Mouse (Mus musculus) liver, embryonic 12.5 days (tissue): ENCODE measurements around the gene Pim1. TPM values are rescaled to one million over a fixed set of nuclear protein-coding genes. Genes with fewer than 3 reads are reported as not detected.
"Not testable (repeated sequence)": the region's sequence is repeated elsewhere in the genome, so short reads cannot be mapped to it uniquely, and the experiment has no call there.

ENCODE experiments used
- ATAC-seq: fragments of 200-750 bp; cut with Nextera tagmentation; 2 replicates; pipeline ENCODE4 v1.8.0; 2017; ENCODE audit warnings: moderate number of reproducible peaks, mild to moderate bottlenecking, moderate library complexity
- H3K27ac ChIP-seq: fragments of 300-500 bp; sonication (generic); 2 replicates; pipeline ENCODE4 v1.5.1; 2016; ENCODE audit warnings: mild to moderate bottlenecking
- H3K27me3 ChIP-seq: fragments of 300-500 bp; sonication (generic); replicated peaks from 2 replicates; pipeline ENCODE4 v1.6.1; 2016; ENCODE audit warnings: mild to moderate bottlenecking, moderate library complexity
- H3K36me3 ChIP-seq: fragments of 300-500 bp; sonication (generic); 2 replicates; pipeline ENCODE4 v1.6.1; 2016; ENCODE audit warnings: mild to moderate bottlenecking, moderate library complexity
- H3K4me1 ChIP-seq: fragments of 300-500 bp; sonication (generic); 2 replicates; pipeline ENCODE4 v1.6.1; 2016
- H3K4me2 ChIP-seq: fragments of 300-500 bp; sonication (generic); 2 replicates; pipeline ENCODE4 v1.6.1; 2016; ENCODE audit warnings: mild to moderate bottlenecking, moderate library complexity
- H3K4me3 ChIP-seq: fragments of 300-500 bp; sonication (generic); 2 replicates; pipeline ENCODE4 v1.5.1; 2016; ENCODE audit warnings: mild to moderate bottlenecking, moderate library complexity
- H3K9ac ChIP-seq: fragments of 300-500 bp; sonication (generic); 2 replicates; pipeline ENCODE4 v1.6.1; 2016; ENCODE audit warnings: mild to moderate bottlenecking, moderate library complexity
- H3K9me3 ChIP-seq: fragments of 300-500 bp; sonication (generic); replicated peaks from 2 replicates; pipeline ENCODE4 v1.6.1; 2016; ENCODE audit warnings: mild to moderate bottlenecking, moderate library complexity
- WGBS: fragments of 180-500 bp; shearing (Covaris S2); methylation state at CpG from one replicate; pipeline ENCODE4 v1.1.7; 2016; ENCODE audit not compliant: insufficient replicate concordance; 5-methylcytosine and 5-hydroxymethylcytosine counted together
- polyA plus RNA-seq: library from polyadenylated mRNA; unstranded; fragments of >200 nt; fragmentation: Nextera tagmentation; extraction: Ambion mirVana; gene quantifications from 2 replicates; pipeline ENCODE4 v1.2.1, GENCODE M21; 2016

Gene Pim1
- polyA plus RNA-seq, 1 experiment from 2014 or later: 112 TPM

GRCm38 (mm10) chr17:29510691-29511090, 20.1 kb downstream of the Pim1 start:
- no peaks in the 10 kb centered on the region for H3K27me3 ChIP-seq
- no peak for ATAC-seq
- H3K4me2 ChIP-seq: no peak overlapping the region
- WGBS: 45% methylated on average over 8 of the region's 8 CpGs
- no peaks in the 10 kb centered on the region for H3K9me3 ChIP-seq
- peaks cover 86% of the 10 kb centered on the region for H3K4me1 ChIP-seq
- H3K36me3 ChIP-seq: no peaks in the 10 kb centered on the region
- H3K4me3 ChIP-seq: no peak overlapping the region
- H3K27ac ChIP-seq: peak overlapping the region; percentile 90
- H3K9ac ChIP-seq: peak overlapping the region; percentile 64

- no peak overlapping the region for H3K4me3 ChIP-seq
- H3K27ac ChIP-seq: peak overlapping the region; percentile 90
- ATAC-seq: peak; percentile 85
- H3K9ac ChIP-seq: peak overlapping the region; percentile 36
- H3K36me3 ChIP-seq: no peaks in the 10 kb centered on the region
- H3K9me3 ChIP-seq: no peaks in the 10 kb centered on the region
- peaks cover 65% of the 10 kb centered on the region for H3K4me1 ChIP-seq
- H3K27me3 ChIP-seq: no peaks in the 10 kb centered on the region
- H3K4me2 ChIP-seq: peak overlapping the region; percentile 29
- 27% methylated on average over 13 of the region's 13 CpGs for WGBS
Observed at GRCm38 (mm10) chr17:29513044-29513730, 22.6 kb downstream of the Pim1 start.

- H3K4me1 ChIP-seq: peaks cover 53% of the 10 kb centered on the region
- H3K4me3 ChIP-seq: no peak overlapping the region
- WGBS: 3% methylated on average over 11 of the region's 11 CpGs
- no peaks in the 10 kb centered on the region for H3K9me3 ChIP-seq
- H3K27ac ChIP-seq: peak overlapping the region; percentile 90
- no peak for ATAC-seq
- peak overlapping the region; percentile 4; the same call in 1 of the 2 replicates for H3K9ac ChIP-seq
- no peak overlapping the region for H3K4me2 ChIP-seq
- no peaks in the 10 kb centered on the region for H3K27me3 ChIP-seq
- no peaks in the 10 kb centered on the region for H3K36me3 ChIP-seq
Observed at GRCm38 (mm10) chr17:29514435-29514834, 23.9 kb downstream of the Pim1 start.

- not testable (repeated sequence) for H3K36me3 ChIP-seq, ATAC-seq, H3K4me2 ChIP-seq, H3K27me3 ChIP-seq, H3K9me3 ChIP-seq, H3K27ac ChIP-seq, H3K9ac ChIP-seq, H3K4me3 ChIP-seq
- peaks cover 10% of the 10 kb centered on the region for H3K4me1 ChIP-seq
- 65% methylated on average over 5 of the region's 5 CpGs for WGBS
Observed at GRCm38 (mm10) chr17:29518665-29519064, 28.1 kb downstream of the Pim1 start.

GRCm38 (mm10) chr17:29519731-29520130, 29.2 kb downstream of the Pim1 start:
- no peak for ATAC-seq
- WGBS: 64% methylated on average over 8 of the region's 8 CpGs

GRCm38 (mm10) chr17:29525613-29526012, 35.1 kb downstream of the Pim1 start:
- no peak overlapping the region for H3K4me2 ChIP-seq
- no peak overlapping the region for H3K27ac ChIP-seq
- no peaks in the 10 kb centered on the region for H3K27me3 ChIP-seq
- no peaks in the 10 kb centered on the region for H3K36me3 ChIP-seq
- WGBS: 71% methylated on average over 2 of the region's 2 CpGs
- ATAC-seq: no peak
- H3K9ac ChIP-seq: no peak overlapping the region
- H3K4me3 ChIP-seq: no peak overlapping the region
- no peaks in the 10 kb centered on the region for H3K4me1 ChIP-seq
- peaks cover 6% of the 10 kb centered on the region; the same call in 1 of the 2 replicates for H3K9me3 ChIP-seq

More at GRCm38 (mm10) chr17:29519731-29520130, 29.2 kb downstream of the Pim1 start:
- Histone ChIP-seq H3K9me3 (no peaks in the 10 kb centered on the region), H3K9ac (no peak overlapping the region), H3K27me3 (no peaks in the 10 kb centered on the region), H3K4me2 (no peak overlapping the region), H3K4me1 (peaks cover 1% of the 10 kb centered on the region; the same call in 1 of the 2 replicates), H3K27ac (no peak overlapping the region), H3K36me3 (no peaks in the 10 kb centered on the region), H3K4me3 (no peak overlapping the region)

- H3K9ac ChIP-seq: no peak overlapping the region
- WGBS: 81% methylated on average over 8 of the region's 8 CpGs
- H3K27ac ChIP-seq: no peak overlapping the region
Observed at GRCm38 (mm10) chr17:29528568-29529187, 38.1 kb downstream of the Pim1 start.

GRCm38 (mm10) chr17:29530508-29530907, 40.0 kb downstream of the Pim1 start:
- 73% methylated on average over 6 of the region's 6 CpGs for WGBS
- Histone ChIP-seq H3K4me2 (no peak overlapping the region), H3K9ac (no peak overlapping the region)

More at GRCm38 (mm10) chr17:29528568-29529187, 38.1 kb downstream of the Pim1 start:
- H3K27me3 ChIP-seq: no peaks in the 10 kb centered on the region
- ATAC-seq: no peak; the same call in 1 of the 2 replicates
- no peak overlapping the region for H3K4me2 ChIP-seq
- no peak overlapping the region for H3K4me3 ChIP-seq
- H3K9me3 ChIP-seq: peaks cover 6% of the 10 kb centered on the region; the same call in 1 of the 2 replicates
- H3K36me3 ChIP-seq: no peaks in the 10 kb centered on the region
- 0 out of 2 replicates have a peak, but pooled peaks cover 9% of the 10 kb centered on the region for H3K4me1 ChIP-seq

GRCm38 (mm10) chr17:29531278-29531677, 40.7 kb downstream of the Pim1 start:
- no peak overlapping the region for H3K27ac ChIP-seq
- WGBS: 63% methylated on average over 9 of the region's 9 CpGs

More at GRCm38 (mm10) chr17:29530508-29530907, 40.0 kb downstream of the Pim1 start:
- ATAC-seq: no peak
- H3K27me3 ChIP-seq: no peaks in the 10 kb centered on the region
- no peaks in the 10 kb centered on the region for H3K36me3 ChIP-seq
- no peak overlapping the region for H3K4me3 ChIP-seq
- 0 out of 2 replicates have a peak, but pooled peaks cover 9% of the 10 kb centered on the region for H3K4me1 ChIP-seq
- H3K9me3 ChIP-seq: peaks cover 5% of the 10 kb centered on the region; the same call in 1 of the 2 replicates
- H3K27ac ChIP-seq: no peak overlapping the region

GRCm38 (mm10) chr17:29531757-29532384, 41.3 kb downstream of the Pim1 start:
- H3K36me3 ChIP-seq: no peaks in the 10 kb centered on the region
- ATAC-seq: no peak

More at GRCm38 (mm10) chr17:29531278-29531677, 40.7 kb downstream of the Pim1 start:
- H3K27me3 ChIP-seq: no peaks in the 10 kb centered on the region
- no peaks in the 10 kb centered on the region for H3K36me3 ChIP-seq
- no peak overlapping the region for H3K4me3 ChIP-seq
- no peak overlapping the region for H3K9ac ChIP-seq
- no peak overlapping the region for H3K4me2 ChIP-seq
- ATAC-seq: no peak
- no peaks in the 10 kb centered on the region for H3K9me3 ChIP-seq
- H3K4me1 ChIP-seq: 0 out of 2 replicates have a peak, but pooled peaks cover 9% of the 10 kb centered on the region

GRCm38 (mm10) chr17:29533866-29534265, 43.3 kb downstream of the Pim1 start:
- Histone ChIP-seq H3K36me3 (no peaks in the 10 kb centered on the region), H3K4me3 (no peak overlapping the region), H3K9me3 (no peaks in the 10 kb centered on the region), H3K27ac (no peak overlapping the region), H3K9ac (no peak overlapping the region), H3K4me2 (no peak overlapping the region), H3K27me3 (no peaks in the 10 kb centered on the region), H3K4me1 (0 out of 2 replicates have a peak, but pooled peaks cover 9% of the 10 kb centered on the region)
- 71% methylated on average over 11 of the region's 11 CpGs for WGBS
- no peak for ATAC-seq

More at GRCm38 (mm10) chr17:29531757-29532384, 41.3 kb downstream of the Pim1 start:
- Histone ChIP-seq H3K27ac (no peak overlapping the region), H3K4me1 (0 out of 2 replicates have a peak, but pooled peaks cover 9% of the 10 kb centered on the region), H3K9ac (no peak overlapping the region), H3K9me3 (no peaks in the 10 kb centered on the region), H3K27me3 (no peaks in the 10 kb centered on the region), H3K4me3 (no peak overlapping the region), H3K4me2 (no peak overlapping the region)
- WGBS: 37% methylated on average over 10 of the region's 10 CpGs

GRCm38 (mm10) chr17:29540426-29540825, 49.9 kb downstream of the Pim1 start:
- 72% methylated on average over 8 of the region's 8 CpGs for WGBS
- Histone ChIP-seq H3K9me3 (no peaks in the 10 kb centered on the region), H3K4me2 (no peak overlapping the region), H3K9ac (no peak overlapping the region), H3K27ac (no peak overlapping the region), H3K36me3 (no peaks in the 10 kb centered on the region), H3K4me1 (no peaks in the 10 kb centered on the region), H3K27me3 (no peaks in the 10 kb centered on the region), H3K4me3 (no peak overlapping the region)
- ATAC-seq: no peak
